Mouse (Mus musculus) megakaryocyte-erythroid progenitor cell, adult 5-6 weeks (primary cell): ENCODE data around the gene Cep295. TPM values are rescaled to one million over a fixed set of nuclear protein-coding genes. Genes with fewer than 3 reads are reported as not detected.
"Not testable (repeated sequence)": the region's sequence is repeated elsewhere in the genome, so short reads cannot be mapped to it uniquely, and the experiment has no call there.

Experiments used
- ATAC-seq: replicated peaks from 2 replicates; pipeline ENCODE4 v1.8.0; 2016; ENCODE audit warnings: mild to moderate bottlenecking, inconsistent platforms; ENCODE audit not compliant: severe bottlenecking, poor library complexity, low FRiP score, low TSS enrichment
- total RNA-seq, 2 experiments: library from RNA; stranded (forward) in 1 of 2; stranded (reverse) in 1 of 2; fragments of 200-1000, 215-1000 nt in 1 of 2; fragments of >200 nt in 1 of 2; fragmentation: Nextera tagmentation in 1 of 2; gene quantifications; 2 replicates each; pipeline ENCODE4 v1.2.3; 2014 to 2017

Gene Cep295
- total RNA-seq, 2 experiments from 2014 or later: 45.3 to 86.0 TPM

- ATAC-seq: no peak
Observed at GRCm38 (mm10) chr9:15308254-15308653, 49.3 kb downstream of the Cep295 start.

DNA sequence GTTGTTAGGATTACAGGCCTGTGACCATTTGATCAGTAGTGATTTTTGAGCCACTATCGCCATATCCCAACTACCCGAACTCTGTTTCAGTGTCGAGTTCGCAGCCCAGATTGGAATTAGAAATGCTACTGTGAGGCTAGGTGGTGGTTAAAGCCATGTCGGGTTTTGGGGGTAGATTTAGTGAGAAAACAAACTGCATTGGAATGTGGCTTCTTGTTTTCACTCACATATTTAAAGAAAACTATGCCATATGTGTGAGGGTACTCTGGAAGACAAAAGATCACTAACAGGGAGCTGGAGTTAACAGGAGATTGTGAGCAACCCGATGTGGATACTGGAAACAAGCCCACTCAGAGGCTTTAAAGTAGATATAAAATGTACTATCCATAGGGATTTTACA lies 50.3 kb downstream of the Cep295 start:
- ATAC-seq: no peak

- no peak for ATAC-seq
Observed at GRCm38 (mm10) chr9:15306398-15307119, 51.0 kb downstream of the Cep295 start, which contains the start of gene 4931406C07Rik. Gene 4931406C07Rik (minus strand): TSS chr9:15306448.

- ATAC-seq: peak; percentile 91
Observed at GRCm38 (mm10) chr9:15305503-15306397, 51.8 kb downstream of the Cep295 start, which contains the start of gene Taf1d. Gene Taf1d (plus strand): TSS chr9:15306214.

- ATAC-seq: no peak
Observed at GRCm38 (mm10) chr9:15302881-15303280, 54.7 kb downstream of the Cep295 start.

- not testable (repeated sequence) for ATAC-seq
Observed at GRCm38 (mm10) chr9:15302006-15302405, 55.6 kb downstream of the Cep295 start.

GRCm38 (mm10) chr9:15301399-15301798 lies 56.2 kb downstream of the Cep295 start:
- no peak for ATAC-seq

- ATAC-seq: no peak
Observed at GRCm38 (mm10) chr9:15300056-15300455, 57.5 kb downstream of the Cep295 start.

- ATAC-seq: no peak
Observed at GRCm38 (mm10) chr9:15298451-15298850, 59.1 kb downstream of the Cep295 start.

GRCm38 (mm10) chr9:15297112-15297511 lies 60.5 kb downstream of the Cep295 start:
- ATAC-seq: no peak

- peak; percentile 94 for ATAC-seq
Observed at GRCm38 (mm10) chr9:15289251-15289650, 68.3 kb downstream of the Cep295 start.

- ATAC-seq: peak; percentile 36
Observed at GRCm38 (mm10) chr9:15288402-15288801, 69.2 kb downstream of the Cep295 start.

DNA sequence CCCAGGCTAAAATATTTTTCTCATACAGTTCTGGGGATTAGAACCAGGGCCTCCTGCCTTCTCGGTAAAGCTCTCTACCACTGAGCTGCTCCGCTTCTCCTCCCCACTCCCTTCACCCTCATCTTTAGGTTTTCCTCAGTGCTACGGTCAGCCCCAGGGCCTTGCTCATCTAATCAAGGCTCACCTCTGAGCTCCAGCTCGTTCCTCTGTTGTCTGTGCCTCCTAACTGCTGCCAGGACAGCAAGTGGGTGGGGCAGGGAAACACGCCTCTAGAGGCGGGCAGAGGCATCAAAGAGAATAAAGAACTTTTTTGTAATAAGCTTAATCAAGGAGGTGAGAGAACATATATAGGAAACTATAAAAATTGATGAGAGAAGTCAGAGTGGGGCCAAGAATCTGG lies 69.7 kb downstream of the Cep295 start:
- ATAC-seq: peak; percentile 59

DNA sequence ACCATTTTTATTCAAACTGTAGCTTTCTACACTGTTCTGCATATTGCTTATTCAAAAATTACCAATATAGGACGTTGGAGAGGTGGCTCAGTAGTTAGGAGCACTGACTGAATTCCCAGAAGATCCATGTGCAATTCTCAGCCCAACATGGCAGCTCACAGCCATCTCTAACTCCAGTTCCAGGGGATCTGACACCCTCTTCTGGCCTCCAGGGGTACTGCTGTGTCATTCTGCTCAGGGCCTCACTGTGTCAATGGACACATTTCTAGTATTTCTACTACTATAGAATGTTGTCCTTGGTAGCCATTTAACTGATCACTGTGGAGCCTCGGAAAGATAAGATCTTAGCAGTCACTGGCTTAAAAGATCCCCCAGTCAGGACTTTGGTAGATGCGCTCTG lies 72.1 kb downstream of the Cep295 start:
- ATAC-seq: 0 out of 2 replicates have a peak, but pooled peaks have one; percentile 15

- peak; percentile 56 for ATAC-seq
Observed at GRCm38 (mm10) chr9:15280491-15280879, 77.1 kb downstream of the Cep295 start.

- peak; percentile 85 for ATAC-seq
Observed at GRCm38 (mm10) chr9:15279649-15280490, 77.7 kb downstream of the Cep295 start, which contains the start of gene Med17. Gene Med17 (minus strand): TSS chr9:15279931.

- ATAC-seq: no peak
Observed at GRCm38 (mm10) chr9:15279139-15279648, 78.4 kb downstream of the Cep295 start.

DNA sequence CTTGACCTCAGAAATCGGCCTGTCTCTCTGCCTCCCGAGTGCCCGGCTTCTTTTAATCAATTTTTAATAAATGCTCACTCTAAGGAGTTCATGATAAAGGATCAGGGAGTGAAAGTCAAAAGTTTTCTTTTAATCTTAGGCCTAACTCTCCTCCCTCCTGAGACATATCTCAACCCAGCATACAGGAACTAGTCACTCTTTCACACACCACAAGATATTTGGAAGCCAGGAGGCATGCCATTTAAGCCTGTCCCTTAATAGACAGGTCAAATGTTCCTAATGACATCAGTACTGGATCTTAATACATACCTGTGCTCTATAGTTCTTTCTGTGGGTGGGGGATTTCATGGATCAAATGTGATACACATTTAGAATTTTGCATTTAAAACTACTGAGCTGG lies 79.2 kb downstream of the Cep295 start:
- no peak for ATAC-seq

DNA sequence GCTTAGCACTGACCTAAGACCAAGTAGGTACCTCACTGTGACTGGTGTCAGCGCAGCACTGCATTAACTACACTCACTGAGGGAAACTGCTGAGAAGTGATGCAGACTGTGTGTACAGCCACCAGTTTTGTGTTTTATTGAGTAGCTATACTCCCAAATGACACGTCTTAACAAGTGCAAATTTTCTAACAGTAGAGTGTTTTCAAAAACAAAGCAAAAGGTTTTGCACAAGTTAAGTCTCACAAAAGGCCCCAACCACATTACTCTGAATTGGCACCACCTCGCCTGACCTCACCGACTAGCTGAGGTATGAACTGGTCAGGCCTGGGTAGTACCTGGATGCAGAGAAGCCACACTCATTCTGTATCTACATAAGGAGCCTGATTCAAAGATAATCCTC lies 80.7 kb downstream of the Cep295 start:
- no peak for ATAC-seq
